Mouse (Mus musculus) intestine, embryonic 16.5 days (tissue): ENCODE data around the gene Aox4. TPM values are rescaled to one million over a fixed set of nuclear protein-coding genes. Genes with fewer than 3 reads are reported as not detected.

Experiments
- polyA plus RNA-seq: library from polyadenylated mRNA; unstranded; fragments of >200 nt; fragmentation: Nextera tagmentation; extraction: Ambion mirVana; gene quantifications from 2 replicates; pipeline ENCODE4 v1.2.1, GENCODE M21; 2015

Gene Aox4
- polyA plus RNA-seq, 1 experiment from 2014 or later = 0.10 TPM

Other genes starting within 250 kb of the Aox4 start
- gene Sgo2a, start 214.4 kb upstream of the Aox4 start, polyA plus RNA-seq = 9.4 and 11.5 TPM in 2 replicates
- gene Kctd18, start 191.4 kb upstream of the Aox4 start, polyA plus RNA-seq = 8.6 and 9.0 TPM in 2 replicates
- gene Aox1, start 180.5 kb upstream of the Aox4 start, polyA plus RNA-seq = 0.04 and 0.16 TPM in 2 replicates
- gene Aox3, start 97.3 kb upstream of the Aox4 start, polyA plus RNA-seq = 0.50 and 0.68 TPM in 2 replicates
- 0.02 and 0.09 TPM in 2 replicates for gene Aox2, start 67.9 kb downstream of the Aox4 start, polyA plus RNA-seq
- gene Bzw1, start 182.5 kb downstream of the Aox4 start, polyA plus RNA-seq = 261 and 276 TPM in 2 replicates
- gene Clk1, start 213.7 kb downstream of the Aox4 start, polyA plus RNA-seq = 131 and 137 TPM in 2 replicates
- gene Nif3l1, start 234.8 kb downstream of the Aox4 start, polyA plus RNA-seq = 35.6 and 37.7 TPM in 2 replicates
- gene Ppil3, start 235.1 kb downstream of the Aox4 start, polyA plus RNA-seq = 40.9 and 53.6 TPM in 2 replicates